Mouse (Mus musculus) lung, embryonic 16.5 days (tissue): Measurements from ENCODE around the gene Trpm5. TPM values are rescaled to one million over a fixed set of nuclear protein-coding genes. Genes with fewer than 3 reads are reported as not detected.
A peak's percentile ranks its signal among the peaks of the same experiment; 100 is the strongest.

Source experiments
- ATAC-seq: fragments of 200-750 bp; cut with Nextera tagmentation; 2 replicates; pipeline ENCODE4 v1.8.0; 2017; ENCODE audit warnings: low read depth, mild to moderate bottlenecking, moderate library complexity
- H3K27ac ChIP-seq: fragments of 300-500 bp; sonication (generic); 2 replicates; pipeline ENCODE4 v1.5.1; 2014; ENCODE audit warnings: mild to moderate bottlenecking, control low read depth, low read length
- H3K27me3 ChIP-seq: fragments of 300-500 bp; sonication (generic); 2 replicates; pipeline ENCODE4 v1.6.1; 2014; ENCODE audit warnings: low read depth, low read length, mixed read lengths; ENCODE audit not compliant: control insufficient read depth, insufficient read depth
- H3K36me3 ChIP-seq: fragments of 300-500 bp; sonication (generic); 2 replicates; pipeline ENCODE4 v1.6.1; 2014; ENCODE audit warnings: low read length; ENCODE audit not compliant: control insufficient read depth, insufficient read depth
- H3K4me1 ChIP-seq: fragments of 300-500 bp; sonication (generic); replicated peaks from 2 replicates; pipeline ENCODE4 v1.6.1; 2014; ENCODE audit warnings: low read length, mixed read lengths; ENCODE audit not compliant: control insufficient read depth, insufficient read depth
- H3K4me2 ChIP-seq: fragments of 300-500 bp; sonication (generic); 2 replicates; pipeline ENCODE4 v1.6.1; 2014; ENCODE audit warnings: low read depth, low read length, control low read depth
- H3K4me3 ChIP-seq: fragments of 300-500 bp; sonication (generic); 2 replicates; pipeline ENCODE4 v1.5.1; 2014; ENCODE audit warnings: mild to moderate bottlenecking, low read length, control low read depth
- H3K9ac ChIP-seq: fragments of 300-500 bp; sonication (generic); 2 replicates; pipeline ENCODE4 v1.6.1; 2014; ENCODE audit warnings: low read length, control low read depth
- H3K9me3 ChIP-seq: fragments of 300-500 bp; sonication (generic); 2 replicates; pipeline ENCODE4 v1.6.1; 2016; ENCODE audit warnings: low read length; ENCODE audit not compliant: control insufficient read depth
- WGBS: fragments of 180-500 bp; shearing (Covaris S2); extraction: QIAGEN DNeasy Blood & Tissue Kit; methylation state at CpG from one replicate; pipeline ENCODE4 v1.1.7; 2014; 5-methylcytosine and 5-hydroxymethylcytosine counted together
- polyA plus RNA-seq: library from polyadenylated mRNA; unstranded; fragments of >200 nt; fragmentation: Nextera tagmentation; extraction: Ambion mirVana; gene quantifications from 2 replicates; pipeline ENCODE4 v1.2.1, GENCODE M21; 2015

Gene Trpm5
- polyA plus RNA-seq, 1 experiment from 2014 or later, result 4.8 TPM

GRCm38 (mm10) chr7:143051316-143051715, 43.1 kb downstream of the Trpm5 start:
- H3K36me3 ChIP-seq, result 0 out of 2 replicates have a peak, but pooled peaks cover 2% of the 10 kb centered on the region
- H3K4me2 ChIP-seq, result no peak overlapping the region
- H3K27ac ChIP-seq, result no peak overlapping the region
- 45% methylated on average over 2 of the region's 2 CpGs for WGBS
- H3K9ac ChIP-seq, result no peak overlapping the region
- no peak for ATAC-seq
- H3K27me3 ChIP-seq, result no peaks in the 10 kb centered on the region
- peaks cover 26% of the 10 kb centered on the region for H3K4me1 ChIP-seq
- no peak overlapping the region for H3K4me3 ChIP-seq
- no peaks in the 10 kb centered on the region for H3K9me3 ChIP-seq

GRCm38 (mm10) chr7:143049841-143050816, 44.3 kb downstream of the Trpm5 start:
- Histone ChIP-seq H3K27me3 (no peaks in the 10 kb centered on the region), H3K4me3 (no peak overlapping the region), H3K4me1 (peaks cover 14% of the 10 kb centered on the region), H3K36me3 (no peaks in the 10 kb centered on the region), H3K27ac (no peak overlapping the region), H3K9me3 (no peaks in the 10 kb centered on the region), H3K4me2 (no peak overlapping the region), H3K9ac (no peak overlapping the region)
- 86% methylated on average over 3 of the region's 3 CpGs for WGBS
- no peak for ATAC-seq

- Histone ChIP-seq H3K36me3 (no peaks in the 10 kb centered on the region), H3K9ac (no peak overlapping the region), H3K4me1 (peaks cover 6% of the 10 kb centered on the region), H3K27ac (no peak overlapping the region), H3K4me2 (no peak overlapping the region), H3K27me3 (no peaks in the 10 kb centered on the region), H3K4me3 (no peak overlapping the region), H3K9me3 (no peaks in the 10 kb centered on the region)
- 73% methylated on average over 3 of the region's 3 CpGs for WGBS
- ATAC-seq, result no peak
These were observed 45.1 kb downstream of the Trpm5 start for GRCm38 (mm10) chr7:143049331-143049730.

GRCm38 (mm10) chr7:143046358-143046757, 48.1 kb downstream of the Trpm5 start:
- H3K4me1 ChIP-seq, result peaks cover 14% of the 10 kb centered on the region
- no peak overlapping the region for H3K9ac ChIP-seq
- H3K27me3 ChIP-seq, result no peaks in the 10 kb centered on the region
- no peak for ATAC-seq
- H3K4me2 ChIP-seq, result no peak overlapping the region
- WGBS, result 44% methylated on average over 7 of the region's 7 CpGs
- H3K4me3 ChIP-seq, result no peak overlapping the region
- H3K27ac ChIP-seq, result no peak overlapping the region
- H3K36me3 ChIP-seq, result no peaks in the 10 kb centered on the region
- no peaks in the 10 kb centered on the region for H3K9me3 ChIP-seq

- H3K4me3 ChIP-seq, result no peak overlapping the region
- no peak overlapping the region for H3K27ac ChIP-seq
- no peak for ATAC-seq
- H3K27me3 ChIP-seq, result no peaks in the 10 kb centered on the region
- H3K36me3 ChIP-seq, result no peaks in the 10 kb centered on the region
- no peak overlapping the region for H3K4me2 ChIP-seq
- H3K9ac ChIP-seq, result no peak overlapping the region
- peaks cover 18% of the 10 kb centered on the region for H3K4me1 ChIP-seq
- H3K9me3 ChIP-seq, result no peaks in the 10 kb centered on the region
These were observed 49.6 kb downstream of the Trpm5 start for GRCm38 (mm10) chr7:143044826-143045206.

- no peak for ATAC-seq
- Histone ChIP-seq H3K36me3 (no peaks in the 10 kb centered on the region), H3K27ac (no peak overlapping the region), H3K4me3 (no peak overlapping the region), H3K9me3 (no peaks in the 10 kb centered on the region), H3K9ac (no peak overlapping the region), H3K27me3 (no peaks in the 10 kb centered on the region), H3K4me2 (no peak overlapping the region), H3K4me1 (peaks cover 18% of the 10 kb centered on the region)
- WGBS, result 81% methylated on average over 2 of the region's 2 CpGs
These were observed 50.2 kb downstream of the Trpm5 start for GRCm38 (mm10) chr7:143044049-143044825.

- H3K27ac ChIP-seq, result peak overlapping the region; percentile 64
- no peaks in the 10 kb centered on the region for H3K9me3 ChIP-seq
- no peak for ATAC-seq
- H3K4me2 ChIP-seq, result no peak overlapping the region
- no peaks in the 10 kb centered on the region for H3K36me3 ChIP-seq
- H3K27me3 ChIP-seq, result no peaks in the 10 kb centered on the region
- peaks cover 18% of the 10 kb centered on the region for H3K4me1 ChIP-seq
- no peak overlapping the region for H3K4me3 ChIP-seq
- 74% methylated on average over 3 of the region's 3 CpGs for WGBS
- no peak overlapping the region for H3K9ac ChIP-seq
These were observed 51.5 kb downstream of the Trpm5 start for GRCm38 (mm10) chr7:143042897-143043300.

- whole genome bisulfite sequencing, result 32% methylated on average over 3 of the region's 3 CpGs
- Histone ChIP-seq H3K27me3 (no peaks in the 10 kb centered on the region), H3K9me3 (no peaks in the 10 kb centered on the region), H3K36me3 (no peaks in the 10 kb centered on the region), H3K4me1 (peaks cover 18% of the 10 kb centered on the region), H3K9ac (no peak overlapping the region), H3K4me2 (no peak overlapping the region), H3K27ac (peak overlapping the region; percentile 64), H3K4me3 (no peak overlapping the region)
- peak; percentile 92 for ATAC-seq
These were observed 52.4 kb downstream of the Trpm5 start for GRCm38 (mm10) chr7:143042089-143042488.

GRCm38 (mm10) chr7:143041138-143041822, 53.2 kb downstream of the Trpm5 start:
- Histone ChIP-seq H3K36me3 (no peaks in the 10 kb centered on the region), H3K27ac (peak overlapping the region; percentile 64), H3K27me3 (no peaks in the 10 kb centered on the region), H3K9ac (no peak overlapping the region), H3K4me3 (no peak overlapping the region), H3K9me3 (no peaks in the 10 kb centered on the region), H3K4me2 (no peak overlapping the region), H3K4me1 (peaks cover 18% of the 10 kb centered on the region)
- peak; percentile 16; the same call in 1 of the 2 replicates for ATAC-seq
- 57% methylated on average over 3 of the region's 3 CpGs for WGBS
